Mouse (Mus musculus): ENCODE results near the gene Tmx2.

- TF ChIP-seq POLR2A (IDR thresholded peaks at IDR 0.05; ENCODE audit: borderline replicate concordance, extremely low read depth, low read depth, low read length), result no peak
- no peak for TF ChIP-seq CTCF (IDR thresholded peaks at IDR 0.05; ENCODE audit: insufficient read depth, low read length)
These were observed 38.4 kb upstream of the Tmx2 start for GRCm38 (mm10) chr2:84717357-84717756.

Measured in lung, adult 2 months (tissue).